Mouse (Mus musculus) lung, adult 2 months (tissue): ENCODE measurements around the gene Patz1.
A peak's percentile ranks its signal among the peaks of the same experiment; 100 is the strongest.

Experiments used
- CTCF ChIP-seq: fragments of 200-500 bp; IDR thresholded peaks from 2 replicates; pipeline ENCODE4 v1.5.1; 2011; ENCODE audit warnings: mild to moderate bottlenecking, low read length, control low read depth; ENCODE audit not compliant: insufficient read depth
- POLR2A ChIP-seq: fragments of 200-500 bp; IDR thresholded peaks from 2 replicates; pipeline ENCODE4 v1.6.1; 2011; ENCODE audit warnings: low read depth, mild to moderate bottlenecking, control low read depth, low read length, borderline replicate concordance; ENCODE audit errors: extremely low read depth

- TF ChIP-seq POLR2A (peak; percentile 63; the same call in 1 of the 2 replicates), CTCF (peak; percentile 46; the same call in 1 of the 2 replicates)
Measured at GRCm38 (mm10) chr11:3289803-3290639, 1.3 kb downstream of the Patz1 start.
